Mouse (Mus musculus) heart, adult 2 months (tissue): ENCODE results near the gene Crybg3.

Experiments used
- CTCF ChIP-seq: fragments of 200-600 bp; IDR thresholded peaks from 2 replicates; pipeline ENCODE4 v1.8.1; 2022; ENCODE audit warnings: antibody characterized with exemption, mild to moderate bottlenecking, moderate library complexity
- POLR2A ChIP-seq: fragments of 200-500 bp; IDR thresholded peaks from 2 replicates; pipeline ENCODE4 v1.6.1; 2011; ENCODE audit warnings: mild to moderate bottlenecking, low read depth, low read length, control low read depth; ENCODE audit not compliant: insufficient read depth

GRCm38 (mm10) chr16:59621554-59621953 lies 20.8 kb upstream of the Crybg3 start:
- TF ChIP-seq CTCF (no peak), POLR2A (no peak)
